Mouse (Mus musculus) MEL (cell line): ENCODE measurements at regions not wholly inside any gene's neighbourhood (a gene's known extent, or its start where the extent isn't known, plus 50 kb on each side); places are given as distances from the start of the nearest gene placed in this dataset.

Experiments used
- CHD1 ChIP-seq: IDR thresholded peaks from 2 replicates; pipeline ENCODE4 v1.6.1; 2012; ENCODE audit warnings: low read depth, mild to moderate bottlenecking, inconsistent platforms, low read length, improper control_type of control experiment
- CHD2 ChIP-seq: IDR thresholded peaks from 2 replicates; pipeline ENCODE4 v1.6.1; 2011; ENCODE audit warnings: low read length, improper control_type of control experiment
- CTCF ChIP-seq, 3 experiments: IDR thresholded peaks in 2 of 3; conservative IDR thresholded peaks in 1 of 3; 2 replicates each; pipeline ENCODE4 v1.5.1; 2011 to 2012; ENCODE audit warnings: low read length in 3 of 3, low read depth in 2 of 3, mild to moderate bottlenecking in 2 of 3, improper control_type of control experiment in 1 of 3, inconsistent platforms in 1 of 3, mixed read lengths in 1 of 3, moderate library complexity in 1 of 3; ENCODE audit not compliant: control insufficient read depth in 1 of 3, insufficient read depth in 1 of 3, poor library complexity in 1 of 3, severe bottlenecking in 1 of 3
- ELF1 ChIP-seq: IDR thresholded peaks from 2 replicates; pipeline ENCODE4 v1.6.1; 2014; ENCODE audit warnings: low read depth, mild to moderate bottlenecking, inconsistent platforms, low read length, improper control_type of control experiment, moderate library complexity
- MAFK ChIP-seq: IDR thresholded peaks from 2 replicates; pipeline ENCODE4 v1.6.1; 2011; ENCODE audit warnings: low read depth, mild to moderate bottlenecking, low read length, improper control_type of control experiment, borderline replicate concordance
- MEF2A ChIP-seq: IDR thresholded peaks from 2 replicates; pipeline ENCODE4 v1.6.1; 2014; ENCODE audit warnings: low read depth, mild to moderate bottlenecking, inconsistent platforms, low read length, improper control_type of control experiment; ENCODE audit not compliant: poor library complexity, insufficient replicate concordance, severe bottlenecking; ENCODE audit errors: extremely low read depth
- POLR2A ChIP-seq, 2 experiments: IDR thresholded peaks; 2 replicates each; pipeline ENCODE4 v1.6.1; 2011 to 2012; ENCODE audit warnings: low read length in 2 of 2, mild to moderate bottlenecking in 2 of 2, control low read depth in 1 of 2, improper control_type of control experiment in 1 of 2, low read depth in 1 of 2, moderate library complexity in 1 of 2; ENCODE audit not compliant: control insufficient read depth in 1 of 2, insufficient read depth in 1 of 2, poor library complexity in 1 of 2

- no peak for TF ChIP-seq POLR2A (IDR thresholded peaks at IDR 0.05; ENCODE audit: control insufficient read depth in 1 of 2, insufficient read depth in 1 of 2, low read depth in 1 of 2, low read length in 2 of 2, poor library complexity in 1 of 2)
- TF ChIP-seq CHD2: no peak
- TF ChIP-seq ELF1: no peak
- no peak for TF ChIP-seq CHD1
- no peak for TF ChIP-seq CTCF (IDR thresholded peaks at IDR 0.05 in 2 of 3, conservative IDR thresholded peaks at IDR 0.05 in 1 of 3; ENCODE audit: control insufficient read depth in 1 of 3, insufficient read depth in 1 of 3, low read depth in 2 of 3, low read length in 3 of 3, poor library complexity in 1 of 3, severe bottlenecking in 1 of 3)
- TF ChIP-seq MAFK: no peak
- no peak for TF ChIP-seq MEF2A
These were observed 336.6 kb downstream of the Prdm2 start for GRCm38 (mm10) chr4:142876151-142876550.
